Mouse (Mus musculus): ENCODE measurements around the gene Gbf1. TPM values are rescaled to one million over a fixed set of nuclear protein-coding genes. Genes with fewer than 3 reads are reported as not detected.

Gbf1 gene
- total and polyA plus RNA-seq, 3 experiments: 39.9 to 49.3 (median 40.0) TPM

GRCm38 (mm10) chr19:46136639-46137580 lies 15.4 kb upstream of the Gbf1 start:
- peak overlapping the region; percentile 58 for H3K4me3 ChIP-seq
- H3K79me2 ChIP-seq (replicated peaks; ENCODE audit: control insufficient read depth, insufficient read depth, low read length): no peaks in the 10 kb centered on the region
- peaks cover 6% of the 10 kb centered on the region for H3K27me3 ChIP-seq (ENCODE audit: control insufficient read depth, insufficient read depth, low read length)
- no peak overlapping the region for H3K27ac ChIP-seq
- peak; percentile 74 to 84 for DNase-seq
- H3K9ac ChIP-seq (ENCODE audit: low read depth, low read length): peak overlapping the region; percentile 63
- peaks cover 2% of the 10 kb centered on the region for H3K4me1 ChIP-seq (ENCODE audit: control insufficient read depth, insufficient read depth, low read length)
- H3K36me3 ChIP-seq (ENCODE audit: control insufficient read depth, insufficient read depth, low read length): no peaks in the 10 kb centered on the region
- intact Hi-C loops (cut with DNase I): no loop called here
- 3% methylated on average over 49 of the region's 49 CpGs for WGBS
- peak; percentile 93 for TF ChIP-seq CTCF (IDR thresholded peaks at IDR 0.05)
- TF ChIP-seq POLR2A (IDR thresholded peaks at IDR 0.05; ENCODE audit: insufficient read depth, low read depth, low read length): no peak
- TF ChIP-seq EP300 (IDR thresholded peaks at IDR 0.05; ENCODE audit: insufficient read depth, low read depth, low read length): 0 out of 2 replicates have a peak, but pooled peaks have one; percentile 18

DNA sequence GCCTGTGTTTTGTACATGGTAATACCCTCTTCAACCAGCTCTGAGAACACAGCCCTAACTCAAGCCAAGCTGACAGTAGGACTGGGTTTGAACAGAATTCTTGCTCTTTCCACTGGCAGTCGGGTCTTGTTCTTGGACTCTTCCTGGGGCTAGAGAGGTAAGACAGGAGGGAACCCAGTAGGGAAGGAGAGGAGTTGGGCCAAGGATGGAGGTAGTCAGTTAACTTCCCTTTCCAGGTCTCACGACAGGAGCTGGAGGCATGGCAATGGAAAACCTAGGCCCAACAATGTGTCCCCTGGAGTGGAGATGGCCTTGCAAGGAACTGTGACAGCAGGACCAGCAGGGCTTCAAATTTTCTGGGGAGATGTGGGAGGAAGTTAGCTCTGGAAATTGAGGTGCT lies 12.0 kb upstream of the Gbf1 start:
- H3K79me2 ChIP-seq (replicated peaks; ENCODE audit: control insufficient read depth, insufficient read depth, low read length): no peaks in the 10 kb centered on the region
- H3K4me1 ChIP-seq (ENCODE audit: control insufficient read depth, insufficient read depth, low read length): peaks cover 2% of the 10 kb centered on the region
- WGBS: 84% methylated on average over 2 of the region's 2 CpGs
- intact Hi-C loops (cut with DNase I): no loop called here
- no peak overlapping the region for H3K27ac ChIP-seq
- H3K27me3 ChIP-seq (ENCODE audit: control insufficient read depth, insufficient read depth, low read length): peaks cover 6% of the 10 kb centered on the region
- DNase-seq: no peak
- H3K9ac ChIP-seq (ENCODE audit: low read depth, low read length): no peak overlapping the region
- TF ChIP-seq CTCF (IDR thresholded peaks at IDR 0.05): no peak
- TF ChIP-seq EP300 (IDR thresholded peaks at IDR 0.05; ENCODE audit: insufficient read depth, low read depth, low read length): no peak
- TF ChIP-seq POLR2A (IDR thresholded peaks at IDR 0.05; ENCODE audit: insufficient read depth, low read depth, low read length): no peak
- H3K36me3 ChIP-seq (ENCODE audit: control insufficient read depth, insufficient read depth, low read length): no peaks in the 10 kb centered on the region
- H3K4me3 ChIP-seq: no peak overlapping the region

DNA sequence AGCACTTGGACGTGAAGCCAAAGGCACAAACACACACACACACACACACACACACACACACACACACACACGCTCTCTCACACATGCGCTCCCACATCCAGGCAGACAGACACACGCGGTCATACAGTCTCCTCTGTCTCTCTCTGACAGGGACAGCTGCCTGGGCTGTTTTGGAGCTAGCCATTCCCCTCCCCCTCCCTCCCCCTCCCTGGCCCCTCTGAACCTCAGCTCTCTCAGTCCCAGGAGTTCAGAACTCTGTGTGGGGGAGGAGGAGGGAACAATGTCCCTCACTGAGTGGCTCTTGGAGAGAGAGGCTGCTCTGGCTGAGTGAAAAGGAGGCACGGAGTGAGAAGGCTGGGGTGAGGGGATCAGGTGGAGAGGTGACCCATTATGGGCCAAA lies 11.2 kb upstream of the Gbf1 start:
- H3K9ac ChIP-seq (ENCODE audit: low read depth, low read length): no peak overlapping the region
- no peak overlapping the region for H3K27ac ChIP-seq
- no peak for TF ChIP-seq POLR2A (IDR thresholded peaks at IDR 0.05; ENCODE audit: insufficient read depth, low read depth, low read length)
- no peak for TF ChIP-seq CTCF (IDR thresholded peaks at IDR 0.05)
- no peak for TF ChIP-seq EP300 (IDR thresholded peaks at IDR 0.05; ENCODE audit: insufficient read depth, low read depth, low read length)
- intact Hi-C loops (cut with DNase I): no loop called here
- peaks cover 2% of the 10 kb centered on the region for H3K4me1 ChIP-seq (ENCODE audit: control insufficient read depth, insufficient read depth, low read length)
- WGBS: 58% methylated on average over 6 of the region's 6 CpGs
- no peaks in the 10 kb centered on the region for H3K79me2 ChIP-seq (replicated peaks; ENCODE audit: control insufficient read depth, insufficient read depth, low read length)
- no peak overlapping the region for H3K4me3 ChIP-seq
- H3K27me3 ChIP-seq (ENCODE audit: control insufficient read depth, insufficient read depth, low read length): peaks cover 6% of the 10 kb centered on the region
- no peaks in the 10 kb centered on the region for H3K36me3 ChIP-seq (ENCODE audit: control insufficient read depth, insufficient read depth, low read length)
- DNase-seq: no peak

- TF ChIP-seq CTCF (IDR thresholded peaks at IDR 0.05) (no peak), EP300 (IDR thresholded peaks at IDR 0.05; ENCODE audit: insufficient read depth, low read depth, low read length) (no peak), POLR2A (IDR thresholded peaks at IDR 0.05; ENCODE audit: insufficient read depth, low read depth, low read length) (no peak)
Measured at GRCm38 (mm10) chr19:46147511-46148371, 4.6 kb upstream of the Gbf1 start, which contains the start of gene Pitx3. TSS of gene Pitx3 (minus strand) at chr19:46148326.

DNA sequence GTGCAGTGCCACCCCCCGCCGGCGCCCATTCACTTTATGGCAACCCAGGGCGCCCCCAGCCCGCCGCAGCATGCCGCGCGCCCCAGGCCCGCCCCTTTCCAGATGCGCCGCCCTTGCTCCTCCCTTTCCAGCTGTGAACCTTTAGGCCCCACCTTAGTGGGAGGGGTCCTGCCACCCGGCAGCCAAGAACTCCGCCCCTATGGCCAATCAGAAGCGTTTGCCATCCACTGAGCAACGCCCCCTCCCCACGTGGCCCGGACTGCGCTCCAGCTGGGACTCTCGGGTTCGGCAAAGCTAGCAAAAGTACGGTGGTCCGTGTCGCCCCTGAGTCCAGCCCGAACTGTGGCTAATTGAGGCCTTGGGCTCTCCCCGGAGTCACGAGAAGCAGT lies 3.9 kb upstream of the Gbf1 start:
- Histone ChIP-seq H3K27ac (no peak overlapping the region), H3K4me1 (ENCODE audit: control insufficient read depth, insufficient read depth, low read length) (peaks cover 3% of the 10 kb centered on the region), H3K4me3 (peak overlapping the region; percentile 64), H3K36me3 (ENCODE audit: control insufficient read depth, insufficient read depth, low read length) (peaks cover 2% of the 10 kb centered on the region; the same call in 1 of the 2 replicates), H3K27me3 (ENCODE audit: control insufficient read depth, insufficient read depth, low read length) (no peaks in the 10 kb centered on the region), H3K79me2 (replicated peaks; ENCODE audit: control insufficient read depth, insufficient read depth, low read length) (peaks cover 1% of the 10 kb centered on the region; the same call in 1 of the 2 replicates), H3K9ac (ENCODE audit: low read depth, low read length) (peak overlapping the region; percentile 38)
- TF ChIP-seq EP300 (IDR thresholded peaks at IDR 0.05; ENCODE audit: insufficient read depth, low read depth, low read length) (no peak), CTCF (IDR thresholded peaks at IDR 0.05) (no peak)
- intact Hi-C loops (cut with DNase I): no loop called here
- peak; percentile 87 to 88 for DNase-seq
- WGBS: 2% methylated on average over 27 of the region's 27 CpGs

More at GRCm38 (mm10) chr19:46147511-46148371, 4.6 kb upstream of the Gbf1 start, which contains the start of gene Pitx3:
- H3K9ac ChIP-seq (ENCODE audit: low read depth, low read length): peak within 1 kb of the TSS; percentile 38
- peak within 1 kb of the TSS; percentile 64 for H3K4me3 ChIP-seq
- WGBS: 3% methylated on average over 47 of the region's 47 CpGs
- intact Hi-C loops (cut with DNase I): no loop called here
- H3K79me2 ChIP-seq (replicated peaks; ENCODE audit: control insufficient read depth, insufficient read depth, low read length): no peaks in the 10 kb centered on the region
- DNase-seq: peak; percentile 34 to 42
- H3K36me3 ChIP-seq (ENCODE audit: control insufficient read depth, insufficient read depth, low read length): no peaks in the 10 kb centered on the region
- no peaks in the 10 kb centered on the region for H3K27me3 ChIP-seq (ENCODE audit: control insufficient read depth, insufficient read depth, low read length)
- peaks cover 3% of the 10 kb centered on the region for H3K4me1 ChIP-seq (ENCODE audit: control insufficient read depth, insufficient read depth, low read length)
- H3K27ac ChIP-seq: no peak within 1 kb of the TSS
